Mouse (Mus musculus): ENCODE measurements at regions not wholly inside any gene's neighbourhood (a gene's known extent, or its start where the extent isn't known, plus 50 kb on each side); places are given as distances from the start of the nearest gene placed in this dataset.
A peak's percentile ranks its signal among the peaks of the same experiment; 100 is the strongest.

DNA sequence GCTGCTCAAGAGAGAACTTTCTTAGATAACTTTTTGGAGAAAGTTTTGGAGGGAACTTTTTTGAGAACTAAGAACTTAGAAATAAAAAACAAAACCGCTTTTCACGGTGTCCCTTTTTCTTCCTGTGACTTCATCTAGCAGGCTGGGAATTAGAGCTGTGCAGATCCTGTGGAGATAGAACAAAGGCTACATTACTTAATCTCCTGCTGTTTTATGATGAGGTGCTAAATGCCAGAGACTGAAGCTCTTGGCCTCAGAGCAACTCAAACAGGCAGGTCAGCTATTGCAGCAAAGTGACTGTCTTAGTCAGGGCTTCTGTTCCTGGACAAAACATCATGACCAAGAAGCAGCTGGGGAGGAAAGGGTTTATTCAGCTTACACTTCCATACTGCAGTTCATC lies 157.3 kb downstream of the Pth2r start:
- no peak for DNase-seq

GRCm38 (mm10) chr1:65440156-65440555 lies 158.3 kb downstream of the Pth2r start:
- peak; percentile 55 to 64 for DNase-seq

Measured in kidney, adult 8-10 months (tissue).